Mouse (Mus musculus) liver, embryonic 14.5 days (tissue): ENCODE measurements at regions not wholly inside any gene's neighbourhood (a gene's known extent, or its start where the extent isn't known, plus 50 kb on each side); places are given as distances from the start of the nearest gene placed in this dataset.

Experiments
- CTCF ChIP-seq: IDR thresholded peaks from 2 replicates; pipeline ENCODE4 v1.5.1; 2016; ENCODE audit warnings: antibody characterized with exemption, low read depth, control low read depth
- EP300 ChIP-seq: IDR thresholded peaks from 2 replicates; pipeline ENCODE4 v1.6.1; 2016; ENCODE audit warnings: antibody characterized with exemption, low read depth

DNA sequence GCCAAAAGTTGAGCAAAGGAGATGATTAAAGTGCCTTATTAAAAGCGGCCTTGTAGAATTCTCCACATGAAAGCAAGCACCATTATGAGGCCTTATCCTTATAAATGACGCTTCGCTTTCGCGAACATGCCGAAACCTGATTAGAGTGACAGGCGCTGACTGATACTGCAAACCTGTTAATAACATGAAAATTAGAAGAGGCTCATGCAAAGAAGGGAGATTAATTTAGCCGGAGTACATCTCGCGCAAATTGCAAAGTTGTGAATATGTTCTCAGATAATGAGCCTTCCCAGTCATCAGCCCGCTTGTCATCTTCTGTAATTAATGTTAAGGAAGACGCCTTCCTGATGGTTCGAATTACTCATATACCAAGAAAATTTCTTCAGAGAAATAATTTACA lies 177.8 kb upstream of the Mvb12b start:
- TF ChIP-seq EP300 = no peak
- TF ChIP-seq CTCF = no peak
